8 mouse cellular contexts compared by ENCODE assay signal in the genomic region with DNA sequence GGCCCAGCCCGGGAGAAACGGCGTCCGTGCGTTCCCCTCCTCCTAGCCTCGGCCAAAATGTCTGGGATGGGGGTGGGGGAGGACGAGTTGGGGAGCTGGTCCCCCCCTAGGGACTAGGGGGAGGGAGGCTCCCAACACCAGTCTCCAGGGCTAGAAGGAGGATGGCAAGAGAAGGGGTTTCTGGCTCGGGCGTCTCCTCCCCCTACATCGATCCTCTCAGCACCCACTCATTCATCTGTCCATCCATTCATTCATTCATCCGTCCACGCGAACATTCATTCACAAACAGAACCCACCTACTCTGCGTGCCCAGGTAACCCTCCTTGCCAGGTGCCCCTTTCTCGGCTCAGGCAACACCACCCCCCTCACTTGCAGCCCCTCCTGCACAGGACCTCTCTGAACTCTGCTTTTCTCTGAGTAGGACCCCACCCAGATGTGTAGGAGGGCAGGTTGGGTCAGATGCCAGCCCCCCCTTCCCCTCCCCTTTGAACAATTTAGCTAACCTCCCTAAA. TPM values are rescaled to one million over a fixed set of nuclear protein-coding genes. Genes with fewer than 3 reads are reported as not detected.
A peak's percentile ranks its signal among the peaks of the same experiment; 100 is the strongest.
DNase-seq lines count a peak whose midpoint lies in the region; ATAC-seq lines count a peak whose summit lies in the region.

No protein-coding gene starts in this region.

- WGBS in heart, embryonic 11.5 days (ENCODE audit: insufficient replicate concordance), result 5% methylated on average over 15 of the region's 15 CpGs
- 2% methylated on average over 15 of the region's 15 CpGs for WGBS in hindbrain, embryonic 10.5 days
- 3% methylated on average over 15 of the region's 15 CpGs for WGBS in liver, embryonic 16.5 days (ENCODE audit: insufficient replicate concordance)

- H3K9ac ChIP-seq in heart, embryonic 11.5 days (ENCODE audit: low read depth, low read length), result 0 out of 2 replicates have a peak overlapping the region, but pooled peaks have one; percentile 68
- H3K9ac ChIP-seq in liver, embryonic 16.5 days (ENCODE audit: low read depth, low read length), result no peak overlapping the region

- H3K4me3 ChIP-seq in heart, embryonic 11.5 days (ENCODE audit: low read depth, low read length), result peak overlapping the region; percentile 68
- H3K4me3 ChIP-seq in hindbrain, embryonic 10.5 days, result peak overlapping the region; percentile 78
- peak overlapping the region; percentile 55; the same call in 1 of the 2 replicates for H3K4me3 ChIP-seq in liver, embryonic 16.5 days (ENCODE audit: low read depth, low read length)

- H3K27ac ChIP-seq in heart, embryonic 11.5 days (ENCODE audit: low read depth, low read length), result no peak overlapping the region
- H3K27ac ChIP-seq in hindbrain, embryonic 10.5 days, result peak overlapping the region; percentile 86
- no peak overlapping the region for H3K27ac ChIP-seq in liver, embryonic 16.5 days (ENCODE audit: low read length)

- no peaks in the 10 kb centered on the region for H3K9me3 ChIP-seq in heart, embryonic 11.5 days (replicated peaks; ENCODE audit: control insufficient read depth, low read length)
- no peaks in the 10 kb centered on the region for H3K9me3 ChIP-seq in hindbrain, embryonic 10.5 days
- no peaks in the 10 kb centered on the region for H3K9me3 ChIP-seq in liver, embryonic 16.5 days (replicated peaks; ENCODE audit: control insufficient read depth, low read length)

- peak overlapping the region; percentile 99 for H3K4me2 ChIP-seq in heart, embryonic 11.5 days
- peak overlapping the region; percentile 62 for H3K4me2 ChIP-seq in liver, embryonic 16.5 days (ENCODE audit: low read depth, low read length)

- ATAC-seq in heart, embryonic 11.5 days (replicated peaks; ENCODE audit: insufficient number of reproducible peaks, low FRiP score, low TSS enrichment), result no peak
- no peak for ATAC-seq in liver, embryonic 16.5 days (ENCODE audit: low read depth)

- no peaks in the 10 kb centered on the region for H3K36me3 ChIP-seq in heart, embryonic 11.5 days (ENCODE audit: control insufficient read depth, insufficient read depth, low read length)
- H3K36me3 ChIP-seq in hindbrain, embryonic 10.5 days, result no peaks in the 10 kb centered on the region
- no peaks in the 10 kb centered on the region for H3K36me3 ChIP-seq in liver, embryonic 16.5 days (ENCODE audit: control insufficient read depth, insufficient read depth)

- peaks cover 14% of the 10 kb centered on the region for H3K4me1 ChIP-seq in heart, embryonic 11.5 days (ENCODE audit: control insufficient read depth, insufficient read depth, low read length)
- H3K4me1 ChIP-seq in hindbrain, embryonic 10.5 days (replicated peaks), result peaks cover 78% of the 10 kb centered on the region
- H3K4me1 ChIP-seq in liver, embryonic 16.5 days (ENCODE audit: control insufficient read depth, low read depth, low read length), result peaks cover 1% of the 10 kb centered on the region

- H3K27me3 ChIP-seq in heart, embryonic 11.5 days (ENCODE audit: control insufficient read depth, insufficient read depth, low read length), result peaks cover 63% of the 10 kb centered on the region
- H3K27me3 ChIP-seq in hindbrain, embryonic 10.5 days (ENCODE audit: insufficient read depth, poor library complexity, severe bottlenecking), result peaks cover 96% of the 10 kb centered on the region
- H3K27me3 ChIP-seq in liver, embryonic 16.5 days (ENCODE audit: control insufficient read depth, insufficient read depth, low read depth, low read length), result peaks cover 58% of the 10 kb centered on the region

- DNase-seq in heart, adult 8-10 months (ENCODE audit: low spot score), result no peak
- DNase-seq in R1 (ENCODE audit: low read depth, low spot score), result peak; percentile 26
- no peak for DNase-seq in hindbrain, embryonic 10.5 days (ENCODE audit: low spot score)
- no peak for DNase-seq in spleen, postnatal 14 days (ENCODE audit: low spot score in 2 of 2)
- DNase-seq in thymus, postnatal 10 days (ENCODE audit: low spot score in 2 of 2), result no peak
- no peak for DNase-seq in embryo, embryonic 10 days (ENCODE audit: low spot score)

RNA-seq across cellular contexts. Expression of a gene that starts 39.9 kb away (rescaled TPM):
- polyA plus RNA-seq in heart, embryonic 11.5 days (2014; fragmentation: Nextera tagmentation; extraction: Ambion mirVana), result 172 and 186 TPM in 2 replicates
- total RNA-seq in heart, adult 8-10 months (2022), result 10 to 100 TPM; 62.2 to 71.6 (median 68.0) TPM
- 273 and 309 TPM in 2 replicates for polyA plus RNA-seq in hindbrain, embryonic 10.5 days (2016; fragmentation: Nextera tagmentation; extraction: Ambion mirVana)
- polyA plus RNA-seq in liver, embryonic 16.5 days (2015; fragmentation: Nextera tagmentation; extraction: Ambion mirVana), result 50.0 and 50.9 TPM in 2 replicates

RNA-seq across cellular contexts. Expression of a gene that starts 51.2 kb away (rescaled TPM):
- polyA plus RNA-seq in heart, embryonic 11.5 days (2014; fragmentation: Nextera tagmentation; extraction: Ambion mirVana), result 1,752 and 1,771 TPM in 2 replicates
- 100 to 1,000 TPM; 406 to 459 (median 432) TPM for total RNA-seq in heart, adult 8-10 months (2022)
- 914 and 944 TPM in 2 replicates for polyA plus RNA-seq in hindbrain, embryonic 10.5 days (2016; fragmentation: Nextera tagmentation; extraction: Ambion mirVana)
- 563 and 565 TPM in 2 replicates for polyA plus RNA-seq in liver, embryonic 16.5 days (2015; fragmentation: Nextera tagmentation; extraction: Ambion mirVana)
